Mouse (Mus musculus) embryo, embryonic 11 days (tissue): ENCODE measurements at regions not wholly inside any gene's neighbourhood (a gene's known extent, or its start where the extent isn't known, plus 50 kb on each side); places are given as distances from the start of the nearest gene placed in this dataset.

Experiments used
- DNase-seq: peaks from one replicate; pipeline ENCODE4 v3.0.0-alpha.2; 2015

GRCm38 (mm10) chr12:96748868-96749615, 1057.0 kb downstream of the Flrt2 start:
- DNase-seq: no peak

- DNase-seq: no peak
Observed at GRCm38 (mm10) chr12:96754714-96755113, 1062.7 kb downstream of the Flrt2 start.

GRCm38 (mm10) chr12:96763153-96763552, 1071.1 kb downstream of the Flrt2 start:
- peak; percentile 27 for DNase-seq

DNA sequence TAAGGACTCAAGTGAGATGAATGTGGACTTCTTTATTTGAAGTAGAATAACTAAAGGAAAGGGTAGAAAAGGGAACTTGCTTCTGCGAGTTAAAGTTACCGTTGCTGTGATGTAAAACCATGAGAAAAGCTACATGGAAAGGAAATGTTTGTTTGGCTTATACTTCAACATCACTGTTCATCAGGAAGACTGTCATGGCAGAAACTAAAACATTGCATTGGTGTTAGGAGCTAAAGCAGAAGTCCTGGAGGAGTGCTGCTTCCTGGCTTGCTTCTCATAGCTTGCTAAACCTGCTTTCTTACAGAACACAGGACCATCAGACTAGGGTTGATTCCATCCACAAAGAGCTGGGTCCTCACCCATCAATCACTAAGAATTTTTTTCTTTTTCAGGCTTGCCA, 1071.6 kb downstream of the Flrt2 start:
- no peak for DNase-seq

- DNase-seq: no peak
Observed at GRCm38 (mm10) chr12:96764186-96764585, 1072.2 kb downstream of the Flrt2 start.

GRCm38 (mm10) chr12:96771222-96771621, 1079.2 kb downstream of the Flrt2 start:
- DNase-seq: no peak

GRCm38 (mm10) chr12:96821376-96821775, 1129.3 kb downstream of the Flrt2 start:
- DNase-seq: peak; percentile 4

- no peak for DNase-seq
Observed at GRCm38 (mm10) chr12:96828415-96828814, 1136.4 kb downstream of the Flrt2 start.
